Mouse (Mus musculus) c-Kit-positive CD71-negative TER-119-negative erythroid progenitor cells, embryonic 14.5 days (primary cell): ENCODE results near the gene Stoml1.

ENCODE experiments used
- DNase-seq: peaks from one replicate; pipeline ENCODE4 v3.0.0-alpha.2; 2013; ENCODE audit warnings: low read depth

Gene Stoml1

GRCm38 (mm10) chr9:58303115-58303514, 50.2 kb downstream of the Stoml1 start:
- DNase-seq: no peak

GRCm38 (mm10) chr9:58303599-58304271, 50.8 kb downstream of the Stoml1 start:
- DNase-seq: no peak

GRCm38 (mm10) chr9:58305686-58306085, 52.7 kb downstream of the Stoml1 start:
- DNase-seq: no peak

GRCm38 (mm10) chr9:58308395-58308794, 55.4 kb downstream of the Stoml1 start:
- DNase-seq: no peak

- DNase-seq: no peak
These were observed 57.2 kb downstream of the Stoml1 start for GRCm38 (mm10) chr9:58310043-58310660.

- DNase-seq: no peak
These were observed 58.4 kb downstream of the Stoml1 start for GRCm38 (mm10) chr9:58311191-58311910.
